Mouse (Mus musculus): ENCODE results near the gene Lkaaear1.
A peak's percentile ranks its signal among the peaks of the same experiment; 100 is the strongest.

- no peak for TF ChIP-seq CTCF (IDR thresholded peaks at IDR 0.05 in 2 of 3, conservative IDR thresholded peaks at IDR 0.05 in 1 of 3; ENCODE audit: control insufficient read depth in 1 of 3, insufficient read depth in 1 of 3, low read depth in 2 of 3, low read length in 3 of 3, poor library complexity in 1 of 3, severe bottlenecking in 1 of 3)
- 0 out of 2 replicates have a peak, but pooled peaks have one; percentile 6 for TF ChIP-seq MAZ (IDR thresholded peaks at IDR 0.05; ENCODE audit: low read depth, low read length)
- 0 out of 4 replicates have a peak, but pooled peaks of 1 of the 2 experiments have one; percentile 21 for TF ChIP-seq POLR2A (IDR thresholded peaks at IDR 0.05; ENCODE audit: control insufficient read depth in 1 of 2, insufficient read depth in 1 of 2, low read depth in 1 of 2, low read length in 2 of 2, poor library complexity in 1 of 2)
These were observed 13.5 kb downstream of the Lkaaear1 start for GRCm38 (mm10) chr2:181684713-181685112.

All from MEL (cell line).